Mouse (Mus musculus) gastrocnemius, postnatal 14 days (tissue): ENCODE measurements around the gene Gm14226. TPM values are rescaled to one million over a fixed set of nuclear protein-coding genes. Genes with fewer than 3 reads are reported as not detected.
"Not testable (repeated sequence)": the region's sequence is repeated elsewhere in the genome, so short reads cannot be mapped to it uniquely, and the experiment has no call there.

ENCODE experiments used
- DNase-seq: peaks from one replicate; pipeline ENCODE4 v3.0.0; 2021; ENCODE audit warnings: mixed read lengths
- intact Hi-C: fragments of 180-260 bp; cut with DNase I; formaldehyde crosslinking; loops from one replicate; pipeline ENCODE4 v1.15.1; 2025; ENCODE audit warnings: low total_unique reads
- long read RNA-seq, 2 experiments: library from polyadenylated mRNA; stranded (forward); transcript quantifications; one replicate each; pipeline ENCODE4 v2.0.0; 2021
- total RNA-seq, 2 experiments: library from RNA; stranded (reverse); gene quantifications; 2 replicates each; pipeline ENCODE4 v1.2.3; 2021

Gm14226 gene
- total RNA-seq: not detected
- long read RNA-seq, experiment 1: 0 reads
- long read RNA-seq, experiment 2: 0 reads

DNA sequence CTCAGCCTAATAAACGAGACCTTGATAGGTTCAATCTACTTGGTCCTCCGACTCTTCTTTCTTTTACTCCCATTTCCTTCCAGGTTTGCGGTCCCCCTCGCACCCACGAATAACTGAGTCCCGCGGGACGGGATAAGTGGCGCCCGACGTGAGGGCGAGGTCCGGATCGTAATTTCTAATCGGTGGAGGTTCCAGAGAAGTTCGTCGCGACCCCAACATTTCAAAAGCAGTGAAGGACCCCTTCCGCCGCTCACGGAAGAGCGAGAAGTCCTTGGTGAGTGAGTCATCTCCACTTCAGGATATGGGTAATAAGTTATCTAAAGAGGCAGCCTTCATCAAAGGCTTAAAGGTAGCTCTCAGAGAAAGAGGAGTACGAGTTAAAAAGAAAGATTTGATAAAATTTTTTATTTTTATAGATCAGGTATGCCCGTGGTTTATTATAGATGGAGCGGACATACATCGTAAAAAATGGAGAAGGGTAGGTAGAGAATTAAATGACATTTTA is at the start of gene Gm14226:
TSS of gene Gm14226 (plus strand) at position 16 of the 505 bp plus-strand sequence.
- intact Hi-C loops, DNase-seq: not testable (repeated sequence)

- DNase-seq, intact Hi-C loops: not testable (repeated sequence)
Observed at GRCm38 (mm10) chr2:154969740-154970397, 48.2 kb upstream of the Gm14226 start.

DNA sequence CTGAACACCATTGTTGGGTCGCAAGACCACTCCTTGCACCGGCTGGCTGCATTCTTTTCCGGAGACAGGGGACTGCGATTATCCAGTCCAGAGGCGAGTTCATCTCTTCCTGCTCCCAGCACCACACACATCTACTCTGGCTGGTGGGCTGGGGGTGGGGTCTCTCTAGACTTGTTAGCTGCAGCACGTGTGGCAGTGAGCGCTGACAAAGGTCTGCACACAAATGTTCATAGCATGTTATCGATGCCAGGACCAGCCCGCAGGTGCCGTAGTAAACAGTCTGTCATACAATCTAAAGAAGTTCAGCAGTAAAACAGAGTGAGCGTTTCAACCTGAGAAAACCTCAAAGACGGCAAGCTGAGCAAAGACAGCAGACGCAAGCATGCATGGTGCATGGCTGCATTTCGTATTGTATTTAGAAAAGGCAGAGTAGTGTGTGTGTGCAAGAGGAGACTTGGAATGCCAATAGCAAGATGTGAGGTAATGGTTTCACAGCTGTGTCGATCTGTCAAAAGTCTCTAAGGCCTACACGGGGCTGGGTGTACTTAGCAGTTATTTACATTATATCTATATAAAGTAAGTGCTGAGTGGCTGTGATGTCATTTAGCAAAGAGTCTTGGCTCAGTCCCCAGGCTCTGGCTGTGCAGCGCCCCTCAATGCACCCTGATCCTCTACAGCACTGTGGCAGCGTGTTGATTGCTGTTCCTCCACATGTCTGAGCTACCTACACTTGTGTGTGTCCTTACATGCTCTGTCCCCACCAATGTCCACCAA is 46.0 kb upstream of the Gm14226 start:
- intact Hi-C loops: no loop called here
- DNase-seq: no peak

GRCm38 (mm10) chr2:154972981-154973380 is 45.1 kb upstream of the Gm14226 start:
- intact Hi-C loops: no loop called here
- DNase-seq: no peak

DNA sequence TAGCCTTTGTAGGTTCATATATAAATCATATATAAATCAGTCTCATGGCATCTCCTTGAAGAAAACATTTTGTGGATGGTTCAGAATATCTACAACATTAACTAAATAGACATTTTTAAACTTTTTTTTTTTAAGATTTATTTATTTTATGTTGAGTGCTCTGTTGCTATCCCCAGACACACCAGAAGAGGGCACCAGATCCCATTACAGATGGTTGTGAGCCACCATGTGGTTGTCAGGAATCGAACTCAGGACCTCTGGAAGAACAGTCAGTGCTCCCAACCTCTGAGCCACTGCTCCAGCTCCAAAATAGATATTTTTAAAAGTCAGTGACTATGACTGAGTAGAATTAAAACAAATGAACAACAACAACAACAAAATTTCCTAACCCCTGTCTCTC is 31.5 kb upstream of the Gm14226 start:
- intact Hi-C loops: no loop called here
- no peak for DNase-seq

- intact Hi-C loops: no loop called here
- no peak for DNase-seq
Observed at GRCm38 (mm10) chr2:154991411-154991810, 26.7 kb upstream of the Gm14226 start.

- intact Hi-C loops: no loop called here
- no peak for DNase-seq
Observed at GRCm38 (mm10) chr2:154992083-154992482, 26.0 kb upstream of the Gm14226 start.

DNA sequence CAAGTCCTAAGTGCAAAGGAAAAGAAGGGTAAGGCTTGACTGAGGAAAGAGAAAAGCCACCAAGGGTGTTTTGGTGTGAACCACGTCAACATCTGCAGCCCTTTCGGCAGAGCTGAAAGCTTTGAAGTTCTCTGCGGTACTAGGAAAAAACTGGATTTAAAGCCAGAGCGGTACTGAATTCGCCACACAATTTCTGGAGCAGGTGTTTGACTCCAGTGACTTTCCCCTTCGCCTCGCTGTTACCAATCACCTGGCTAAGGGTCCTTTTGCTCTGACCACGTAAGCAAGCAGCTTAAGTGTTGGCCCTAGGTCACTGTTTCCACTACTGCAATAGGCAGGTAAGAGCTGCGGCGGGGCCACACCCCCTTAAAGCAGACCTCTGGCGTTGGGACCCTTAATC is 12.6 kb upstream of the Gm14226 start:
- intact Hi-C loops: no loop called here
- no peak for DNase-seq

GRCm38 (mm10) chr2:155011086-155011656 is 6.9 kb upstream of the Gm14226 start:
- no peak for DNase-seq
- intact Hi-C loops: no loop called here

GRCm38 (mm10) chr2:155012991-155013390 is 5.1 kb upstream of the Gm14226 start:
- intact Hi-C loops: loop anchor here (2.0 kb wide), 1 partner anchor 18 kb away; no protein-coding TSS in a partner anchor
- DNase-seq: no peak

DNA sequence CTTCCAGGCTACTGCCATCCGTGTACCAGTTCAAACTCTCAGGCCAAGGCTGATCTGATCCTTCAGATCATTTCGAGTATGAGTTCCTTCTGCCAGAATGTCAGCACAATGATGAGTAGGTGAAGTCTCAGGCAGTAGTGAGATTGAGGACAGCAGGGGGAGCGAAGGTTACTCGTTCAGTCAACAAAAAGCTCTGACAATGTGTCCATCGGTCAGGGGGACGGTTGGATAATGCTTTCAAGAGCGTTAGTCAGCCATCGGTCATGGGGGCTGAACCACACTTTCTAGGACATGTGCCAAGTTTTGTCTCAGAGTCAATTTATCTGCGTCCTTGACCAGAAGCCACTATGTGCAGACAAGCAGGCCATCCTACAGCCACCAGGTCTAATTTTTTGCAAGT is 1.3 kb upstream of the Gm14226 start:
- DNase-seq, intact Hi-C loops: not testable (repeated sequence)

- DNase-seq: peak; percentile 59
- intact Hi-C loops: no loop called here
Observed at GRCm38 (mm10) chr2:155018762-155019641, 936 bp downstream of the Gm14226 start.

- intact Hi-C loops: no loop called here
- DNase-seq: peak; percentile 87
Observed at GRCm38 (mm10) chr2:155019673-155020072, 1.6 kb downstream of the Gm14226 start.

DNA sequence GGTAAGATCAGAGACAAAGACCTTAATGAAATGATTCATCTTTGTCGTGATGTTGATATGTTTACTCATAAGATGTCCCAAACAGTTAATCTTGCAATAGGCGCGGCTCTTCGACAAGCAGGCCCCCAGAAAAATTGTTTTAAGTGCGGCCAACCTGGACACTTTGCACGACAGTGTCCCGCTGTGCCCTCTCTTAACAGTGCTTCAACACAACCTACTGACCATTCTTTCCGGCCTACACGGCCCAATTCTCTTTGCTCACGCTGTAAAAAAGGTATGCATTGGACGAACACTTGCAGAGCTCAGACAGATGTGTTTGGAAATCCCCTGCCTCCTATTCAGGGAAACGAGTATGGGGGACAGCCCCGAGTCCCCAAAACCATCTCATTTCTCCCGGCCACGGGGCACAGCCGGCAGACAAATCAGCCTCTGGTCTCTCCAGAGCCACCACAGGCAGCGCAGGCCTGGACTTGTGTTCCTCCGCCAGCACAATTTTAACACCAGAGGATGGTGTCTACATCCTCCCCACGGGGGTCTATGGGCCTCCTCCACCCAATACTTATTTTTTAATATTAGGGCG is 2.3 kb downstream of the Gm14226 start:
- intact Hi-C loops: not testable (repeated sequence)

DNA sequence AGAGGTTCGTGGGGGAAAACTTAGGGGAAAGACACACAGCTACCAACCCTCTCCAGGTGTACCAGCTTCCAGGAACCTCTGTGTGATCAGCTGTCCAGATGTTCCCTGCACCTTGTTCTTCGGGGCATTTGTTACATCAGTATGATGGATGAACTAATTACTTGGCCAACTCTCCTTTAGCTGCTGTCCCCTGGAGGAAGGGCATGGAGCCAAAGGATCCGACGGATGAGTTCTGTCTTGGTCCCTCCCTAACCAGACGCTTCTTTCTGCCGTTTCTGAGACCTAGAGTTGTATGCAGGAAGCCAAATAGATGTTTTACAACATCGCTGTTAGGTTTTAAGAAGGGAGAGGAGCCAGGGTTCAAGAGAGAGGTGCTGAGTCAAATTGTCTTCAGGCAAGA is 12.8 kb downstream of the Gm14226 start:
- intact Hi-C loops: loop anchor here (2.0 kb wide), 1 partner anchor 18 kb away; no protein-coding TSS in a partner anchor
- peak; percentile 11 for DNase-seq

More for the DNA sequence above, 2.3 kb downstream of the Gm14226 start:
- not testable (repeated sequence) for DNase-seq

DNA sequence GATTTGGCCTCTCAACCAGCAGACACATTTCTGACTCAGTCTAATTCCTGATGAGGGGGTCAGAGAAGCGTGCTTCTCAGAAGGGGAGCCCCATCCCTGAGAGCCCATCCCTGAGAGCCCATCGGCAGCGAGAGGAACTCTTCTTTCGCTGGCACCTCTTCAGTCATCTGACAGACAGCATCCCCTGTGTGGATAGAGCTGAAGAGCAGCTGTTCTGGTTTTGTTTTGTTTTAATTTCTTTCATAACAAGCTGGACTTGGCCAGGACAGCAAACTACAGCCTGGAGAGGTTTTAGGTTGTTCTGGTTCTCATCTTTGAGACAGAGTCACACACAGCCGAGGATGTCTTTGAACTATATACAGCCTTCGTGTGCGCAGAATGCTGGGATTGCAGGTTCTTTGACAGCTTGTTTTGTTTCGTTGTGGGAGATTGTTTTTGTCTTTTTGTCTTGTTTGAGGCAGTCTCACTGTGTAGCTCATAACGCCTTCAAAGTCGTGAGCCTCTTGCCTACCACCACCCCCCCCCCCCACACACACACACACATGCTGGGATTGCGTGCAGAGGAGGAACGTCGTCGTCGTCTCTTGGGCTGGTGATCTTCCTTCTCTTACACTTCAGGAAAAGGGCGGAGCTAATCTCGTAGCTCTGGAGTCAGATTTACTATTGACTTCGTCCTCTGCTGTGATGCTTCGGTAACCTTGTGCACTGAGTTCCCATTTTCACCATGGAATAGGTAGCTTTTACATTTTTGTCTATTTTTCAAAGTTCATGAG is 15.1 kb downstream of the Gm14226 start:
- DNase-seq: no peak
- intact Hi-C loops: no loop called here

DNA sequence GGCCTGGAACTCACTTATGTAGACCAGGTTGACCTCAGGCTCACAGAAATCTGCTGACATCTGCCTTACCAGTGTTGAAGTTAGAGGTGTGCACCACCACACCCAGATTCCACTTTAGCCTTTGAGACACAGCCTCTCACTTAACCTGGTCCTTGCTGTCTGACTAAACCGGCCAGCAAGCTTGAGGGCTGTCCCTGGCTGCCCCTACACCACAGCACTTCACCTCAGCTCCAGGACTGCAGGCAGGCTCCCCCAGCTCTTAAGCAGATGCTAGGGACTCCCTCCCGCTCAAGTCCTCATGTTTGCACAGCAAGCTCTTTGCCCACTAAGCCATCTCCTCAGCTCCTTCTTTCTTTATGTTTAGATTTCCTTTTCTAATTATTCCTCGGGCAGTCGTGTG is 21.9 kb downstream of the Gm14226 start:
- intact Hi-C loops: no loop called here
- DNase-seq: no peak

- no peak for DNase-seq
- intact Hi-C loops: no loop called here
Observed at GRCm38 (mm10) chr2:155044542-155044941, 26.5 kb downstream of the Gm14226 start.
